Mouse (Mus musculus) monocyte, adult 5-6 weeks (primary cell): ENCODE results near the gene Myl4. TPM values are rescaled to one million over a fixed set of nuclear protein-coding genes. Genes with fewer than 3 reads are reported as not detected.
"Not testable (repeated sequence)": the region's sequence is repeated elsewhere in the genome, so short reads cannot be mapped to it uniquely, and the experiment has no call there.

Experiments
- ATAC-seq: fragments of 153-309, 156-312 bp; replicated peaks from 2 replicates; pipeline ENCODE4 v1.8.0; 2017; ENCODE audit warnings: mild to moderate bottlenecking; ENCODE audit not compliant: low TSS enrichment, insufficient number of reproducible peaks, severe bottlenecking, poor library complexity, low FRiP score
- total RNA-seq: library from RNA; stranded (forward); fragments of 200-1000, 200-491, 200-594 nt; gene quantifications from 3 replicates; pipeline ENCODE4 v1.2.3, GENCODE M21; 2017

Myl4 gene
- 5.0 to 11.6 TPM (median 8.8 TPM) in 3 replicates for total RNA-seq

GRCm38 (mm10) chr11:104550406-104550974, at the start of gene Myl4, which contains the start of gene Cdc27:
TSS of gene Myl4 (plus strand) at chr11:104550663.
TSS of gene Cdc27 (minus strand) at chr11:104550620.
- peak; percentile 98 for ATAC-seq

GRCm38 (mm10) chr11:104508455-104508854, 42.0 kb upstream of the Myl4 start:
- no peak for ATAC-seq

- no peak for ATAC-seq
Observed at GRCm38 (mm10) chr11:104510606-104511005, 39.9 kb upstream of the Myl4 start.

GRCm38 (mm10) chr11:104512436-104512835, 38.0 kb upstream of the Myl4 start:
- ATAC-seq: no peak

GRCm38 (mm10) chr11:104525935-104526334, 24.5 kb upstream of the Myl4 start:
- ATAC-seq: no peak

GRCm38 (mm10) chr11:104536843-104537242, 13.6 kb upstream of the Myl4 start:
- no peak for ATAC-seq

GRCm38 (mm10) chr11:104537945-104538555, 12.4 kb upstream of the Myl4 start:
- no peak for ATAC-seq

GRCm38 (mm10) chr11:104539811-104540210, 10.7 kb upstream of the Myl4 start:
- no peak for ATAC-seq

GRCm38 (mm10) chr11:104543337-104543736, 7.1 kb upstream of the Myl4 start:
- not testable (repeated sequence) for ATAC-seq

- no peak for ATAC-seq
Observed at GRCm38 (mm10) chr11:104544507-104544906, 6.0 kb upstream of the Myl4 start.

GRCm38 (mm10) chr11:104547502-104547901, 3.0 kb upstream of the Myl4 start:
- ATAC-seq: no peak

- ATAC-seq: peak; percentile 29
Observed at GRCm38 (mm10) chr11:104549438-104550405, 741 bp upstream of the Myl4 start.

- no peak for ATAC-seq
Observed at GRCm38 (mm10) chr11:104558065-104558464, 7.6 kb downstream of the Myl4 start.

- ATAC-seq: no peak
Observed at GRCm38 (mm10) chr11:104558651-104559403, 8.4 kb downstream of the Myl4 start.

- no peak for ATAC-seq
Observed at GRCm38 (mm10) chr11:104560971-104561370, 10.5 kb downstream of the Myl4 start.

GRCm38 (mm10) chr11:104563496-104563895, 13.0 kb downstream of the Myl4 start:
- no peak for ATAC-seq

- no peak for ATAC-seq
Observed at GRCm38 (mm10) chr11:104565172-104565571, 14.7 kb downstream of the Myl4 start.

- no peak for ATAC-seq
Observed at GRCm38 (mm10) chr11:104566097-104566496, 15.6 kb downstream of the Myl4 start.

GRCm38 (mm10) chr11:104566796-104567195, 16.3 kb downstream of the Myl4 start:
- no peak for ATAC-seq
